42 mouse cellular contexts compared by ENCODE assay signal in genomic region chr19:11157890-11158289, GRCm38 (mm10). TPM values are rescaled to one million over a fixed set of nuclear protein-coding genes. Genes with fewer than 3 reads are reported as not detected.
"Had no signal": no experiment of that assay in that cellular context is flagged by ENCODE, and none has a peak within 500 bp of the region (broad histone marks: within the 10 kb centered on the region; RNA-seq: fewer than 3 reads in every experiment).

No protein-coding gene starts in this region.

RNA-seq across cellular contexts. Expression of gene 1700025F22Rik, which starts 7.2 kb away (rescaled TPM):
- total RNA-seq: heart, postnatal 10 days; heart, postnatal 14 days; heart, postnatal 25 days; heart, postnatal 36 days; heart, postnatal 4 days; hematopoietic stem cell, adult 5-6 weeks; hindbrain, postnatal 0 days; layer of hippocampus, adult 18-20 months; layer of hippocampus, adult 2 months; layer of hippocampus, adult 8-10 months; layer of hippocampus, postnatal 10 days; layer of hippocampus, postnatal 14 days; layer of hippocampus, postnatal 25 days; layer of hippocampus, postnatal 36 days; left cerebral cortex, adult 18-20 months; left cerebral cortex, adult 2 months; left cerebral cortex, adult 8-10 months had no signal
- polyA plus RNA-seq: heart, embryonic 11.5 days; heart, embryonic 12.5 days; heart, embryonic 13.5 days; heart, embryonic 14.5 days; heart, embryonic 15.5 days; heart, embryonic 16.5 days; heart, postnatal 0 days; hindbrain, embryonic 10.5 days; hindbrain, embryonic 11.5 days; hindbrain, embryonic 12.5 days; hindbrain, embryonic 13.5 days; hindbrain, embryonic 14.5 days; hindbrain, embryonic 15.5 days; hindbrain, embryonic 16.5 days; hindbrain, postnatal 0 days; inflammation-experienced regulatory T-cells, adult 6 months; intestine, embryonic 14.5 days; intestine, embryonic 15.5 days; intestine, embryonic 16.5 days; intestine, postnatal 0 days; kidney, adult 2 months; kidney, embryonic 14.5 days; kidney, embryonic 15.5 days; kidney, embryonic 16.5 days; kidney, postnatal 0 days; large intestine, adult 2 months had no signal

RNA-seq across cellular contexts. Expression of gene 1700017D01Rik, which starts 27.2 kb away (rescaled TPM):
- total RNA-seq: heart, postnatal 10 days; heart, postnatal 14 days; heart, postnatal 25 days; heart, postnatal 36 days; heart, postnatal 4 days; hematopoietic stem cell, adult 5-6 weeks; hindbrain, postnatal 0 days; layer of hippocampus, adult 18-20 months; layer of hippocampus, adult 2 months; layer of hippocampus, adult 8-10 months; layer of hippocampus, postnatal 10 days; layer of hippocampus, postnatal 14 days; layer of hippocampus, postnatal 25 days; layer of hippocampus, postnatal 36 days; left cerebral cortex, adult 18-20 months; left cerebral cortex, adult 2 months; left cerebral cortex, adult 8-10 months had no signal
- polyA plus RNA-seq: heart, embryonic 11.5 days; heart, embryonic 12.5 days; heart, embryonic 13.5 days; heart, embryonic 14.5 days; heart, embryonic 15.5 days; heart, embryonic 16.5 days; heart, postnatal 0 days; hindbrain, embryonic 10.5 days; hindbrain, embryonic 11.5 days; hindbrain, embryonic 12.5 days; hindbrain, embryonic 13.5 days; hindbrain, embryonic 14.5 days; hindbrain, embryonic 15.5 days; hindbrain, embryonic 16.5 days; hindbrain, postnatal 0 days; inflammation-experienced regulatory T-cells, adult 6 months; intestine, embryonic 14.5 days; intestine, embryonic 15.5 days; intestine, embryonic 16.5 days; intestine, postnatal 0 days; kidney, adult 2 months; kidney, embryonic 14.5 days; kidney, embryonic 15.5 days; kidney, embryonic 16.5 days; kidney, postnatal 0 days; large intestine, adult 2 months had no signal

RNA-seq across cellular contexts. Expression of gene Ms4a13, which starts 38.6 kb away (rescaled TPM):
- total RNA-seq: heart, postnatal 10 days; heart, postnatal 14 days; heart, postnatal 25 days; heart, postnatal 36 days; heart, postnatal 4 days; hematopoietic stem cell, adult 5-6 weeks; hindbrain, postnatal 0 days; layer of hippocampus, adult 18-20 months; layer of hippocampus, adult 2 months; layer of hippocampus, adult 8-10 months; layer of hippocampus, postnatal 10 days; layer of hippocampus, postnatal 14 days; layer of hippocampus, postnatal 25 days; layer of hippocampus, postnatal 36 days; left cerebral cortex, adult 18-20 months; left cerebral cortex, adult 2 months; left cerebral cortex, adult 8-10 months had no signal
- polyA plus RNA-seq: heart, embryonic 11.5 days; heart, embryonic 12.5 days; heart, embryonic 13.5 days; heart, embryonic 14.5 days; heart, embryonic 15.5 days; heart, embryonic 16.5 days; heart, postnatal 0 days; hindbrain, embryonic 10.5 days; hindbrain, embryonic 11.5 days; hindbrain, embryonic 12.5 days; hindbrain, embryonic 13.5 days; hindbrain, embryonic 14.5 days; hindbrain, embryonic 15.5 days; hindbrain, embryonic 16.5 days; hindbrain, postnatal 0 days; inflammation-experienced regulatory T-cells, adult 6 months; intestine, embryonic 14.5 days; intestine, embryonic 15.5 days; intestine, embryonic 16.5 days; intestine, postnatal 0 days; kidney, adult 2 months; kidney, embryonic 14.5 days; kidney, embryonic 15.5 days; kidney, embryonic 16.5 days; kidney, postnatal 0 days; large intestine, adult 2 months had no signal
